Mouse (Mus musculus) hindbrain, embryonic 11.5 days (tissue): ENCODE results near the gene Cop1. TPM values are rescaled to one million over a fixed set of nuclear protein-coding genes. Genes with fewer than 3 reads are reported as not detected.

ENCODE experiments used
- ATAC-seq: fragments of 200-750 bp; cut with Nextera tagmentation; 2 replicates; pipeline ENCODE4 v1.8.0; 2017; ENCODE audit warnings: mild to moderate bottlenecking, moderate TSS enrichment, moderate library complexity; ENCODE audit not compliant: low FRiP score
- DNase-seq: peaks from one replicate; pipeline ENCODE4 v3.0.0-alpha.2; 2015; ENCODE audit warnings: low spot score
- H3K27ac ChIP-seq: fragments of 300-500 bp; sonication (generic); 2 replicates; pipeline ENCODE4 v1.5.1; 2014; ENCODE audit warnings: mild to moderate bottlenecking, low read depth, low read length
- H3K27me3 ChIP-seq: fragments of 300-500 bp; sonication (generic); 2 replicates; pipeline ENCODE4 v1.6.1; 2014; ENCODE audit warnings: mild to moderate bottlenecking, low read length, moderate library complexity, mixed read lengths; ENCODE audit not compliant: control insufficient read depth, insufficient read depth
- H3K36me3 ChIP-seq: fragments of 300-500 bp; sonication (generic); 2 replicates; pipeline ENCODE4 v1.6.1; 2014; ENCODE audit warnings: mild to moderate bottlenecking, low read length, moderate library complexity, mixed read lengths; ENCODE audit not compliant: control insufficient read depth, insufficient read depth
- H3K4me1 ChIP-seq: fragments of 300-500 bp; sonication (generic); replicated peaks from 2 replicates; pipeline ENCODE4 v1.6.1; 2014; ENCODE audit warnings: low read length, mixed read lengths; ENCODE audit not compliant: control insufficient read depth, insufficient read depth
- H3K4me2 ChIP-seq: fragments of 300-500 bp; sonication (generic); replicated peaks from 2 replicates; pipeline ENCODE4 v1.6.1; 2014; ENCODE audit warnings: mild to moderate bottlenecking, low read depth, low read length
- H3K4me3 ChIP-seq: fragments of 300-500 bp; sonication (generic); 2 replicates; pipeline ENCODE4 v1.5.1; 2014; ENCODE audit warnings: low read depth, low read length
- H3K9ac ChIP-seq: fragments of 300-500 bp; sonication (generic); 2 replicates; pipeline ENCODE4 v1.6.1; 2014; ENCODE audit warnings: low read depth, low read length
- H3K9me3 ChIP-seq: fragments of 300-500 bp; sonication (generic); 2 replicates; pipeline ENCODE4 v1.6.1; 2016; ENCODE audit warnings: low read length; ENCODE audit not compliant: control insufficient read depth
- WGBS: fragments of 180-500 bp; shearing (Covaris S2); extraction: QIAGEN DNeasy Blood & Tissue Kit; methylation state at CpG from one replicate; pipeline ENCODE4 v1.1.7; 2014; 5-methylcytosine and 5-hydroxymethylcytosine counted together
- polyA plus RNA-seq: library from polyadenylated mRNA; unstranded; fragments of >200 nt; fragmentation: Nextera tagmentation; extraction: Ambion mirVana; gene quantifications from 2 replicates; pipeline ENCODE4 v1.2.1, GENCODE M21; 2014

The Cop1 gene
- polyA plus RNA-seq, 1 experiment from 2014 or later: 56.4 TPM

DNA sequence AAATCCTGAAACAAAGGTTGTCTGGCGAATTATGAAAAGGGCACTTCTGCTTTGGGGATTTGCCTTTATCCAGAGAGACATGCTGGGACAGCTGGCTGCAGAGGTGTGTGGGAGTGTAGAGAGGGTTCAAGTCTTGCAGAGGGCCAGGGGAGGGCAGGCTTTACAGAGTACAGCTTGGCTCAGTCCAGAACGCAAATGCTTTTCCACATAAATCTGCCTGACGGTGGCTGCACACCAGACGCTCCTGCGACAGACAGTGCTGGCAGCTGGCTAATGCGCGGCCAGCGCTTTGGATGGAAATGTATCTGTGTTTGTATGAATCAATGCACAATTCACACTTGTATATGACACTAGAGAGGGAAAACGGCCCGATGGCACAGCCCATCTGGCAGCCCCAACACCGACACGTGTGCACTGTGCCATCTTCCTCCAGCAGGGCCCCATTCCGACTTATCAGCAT is 156.5 kb downstream of the Cop1 start:
- H3K4me3 ChIP-seq: no peak overlapping the region
- no peak for ATAC-seq

DNA sequence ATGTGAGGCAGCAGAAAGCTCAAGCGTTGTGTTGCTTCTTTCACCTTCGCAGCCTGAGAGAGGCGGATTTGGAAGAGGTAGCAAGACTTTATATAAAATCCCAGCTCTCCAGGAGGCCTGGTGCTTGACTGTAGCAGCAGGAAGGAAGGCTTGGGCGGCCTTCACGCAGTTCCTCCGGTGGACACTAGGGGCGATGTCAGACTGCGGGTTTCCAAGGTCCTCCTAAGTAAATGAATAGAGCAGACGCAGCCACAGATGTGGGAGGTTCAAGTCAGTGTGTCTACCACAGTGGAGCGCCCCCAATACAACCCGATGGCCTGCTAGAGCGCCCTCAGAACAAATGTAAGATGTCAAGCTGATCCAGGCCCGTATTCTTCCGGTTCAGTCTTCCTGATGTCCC is 157.9 kb downstream of the Cop1 start:
- Histone ChIP-seq H3K36me3 (no peaks in the 10 kb centered on the region), H3K27ac (no peak overlapping the region), H3K9me3 (no peaks in the 10 kb centered on the region), H3K9ac (no peak overlapping the region), H3K4me3 (no peak overlapping the region), H3K27me3 (no peaks in the 10 kb centered on the region), H3K4me1 (no peaks in the 10 kb centered on the region), H3K4me2 (no peak overlapping the region)
- DNase-seq (peak; percentile 84), ATAC-seq (0 out of 2 replicates have a peak, but pooled peaks have one; percentile 15)
- WGBS: 23% methylated on average over 14 of the region's 14 CpGs

More for the DNA sequence above, 156.5 kb downstream of the Cop1 start:
- DNase-seq: no peak
- Histone ChIP-seq H3K4me1 (no peaks in the 10 kb centered on the region), H3K27ac (no peak overlapping the region), H3K9ac (no peak overlapping the region), H3K27me3 (no peaks in the 10 kb centered on the region), H3K4me2 (no peak overlapping the region), H3K36me3 (no peaks in the 10 kb centered on the region), H3K9me3 (no peaks in the 10 kb centered on the region)
- 84% methylated on average over 13 of the region's 13 CpGs for WGBS

DNA sequence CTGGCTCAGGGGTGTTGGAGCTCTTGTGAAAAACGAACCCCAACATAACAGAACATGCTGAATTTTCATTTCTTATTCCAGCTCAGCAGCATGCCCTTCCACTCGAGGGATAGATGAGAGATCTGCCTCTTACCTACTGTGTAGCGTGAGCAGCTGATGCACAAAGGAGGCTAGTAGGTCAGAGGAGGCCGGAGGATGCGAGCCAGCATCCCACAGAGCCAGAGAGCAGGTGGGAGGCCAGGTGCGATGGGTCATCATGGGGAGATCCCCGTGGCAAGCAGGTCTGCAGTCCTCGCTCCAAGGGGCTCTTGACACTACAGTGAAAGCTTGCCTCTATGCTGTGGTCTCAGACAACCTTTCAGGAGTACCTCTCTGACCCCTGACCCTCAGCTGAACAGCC is 160.5 kb downstream of the Cop1 start:
- no peak for DNase-seq
- Histone ChIP-seq H3K27me3 (no peaks in the 10 kb centered on the region), H3K4me3 (no peak overlapping the region), H3K9ac (no peak overlapping the region), H3K4me1 (no peaks in the 10 kb centered on the region; the same call in 1 of the 2 replicates), H3K4me2 (no peak overlapping the region), H3K27ac (no peak overlapping the region), H3K9me3 (no peaks in the 10 kb centered on the region), H3K36me3 (no peaks in the 10 kb centered on the region)
- ATAC-seq: peak; percentile 20; the same call in 1 of the 2 replicates
- WGBS: 43% methylated on average over 8 of the region's 8 CpGs

DNA sequence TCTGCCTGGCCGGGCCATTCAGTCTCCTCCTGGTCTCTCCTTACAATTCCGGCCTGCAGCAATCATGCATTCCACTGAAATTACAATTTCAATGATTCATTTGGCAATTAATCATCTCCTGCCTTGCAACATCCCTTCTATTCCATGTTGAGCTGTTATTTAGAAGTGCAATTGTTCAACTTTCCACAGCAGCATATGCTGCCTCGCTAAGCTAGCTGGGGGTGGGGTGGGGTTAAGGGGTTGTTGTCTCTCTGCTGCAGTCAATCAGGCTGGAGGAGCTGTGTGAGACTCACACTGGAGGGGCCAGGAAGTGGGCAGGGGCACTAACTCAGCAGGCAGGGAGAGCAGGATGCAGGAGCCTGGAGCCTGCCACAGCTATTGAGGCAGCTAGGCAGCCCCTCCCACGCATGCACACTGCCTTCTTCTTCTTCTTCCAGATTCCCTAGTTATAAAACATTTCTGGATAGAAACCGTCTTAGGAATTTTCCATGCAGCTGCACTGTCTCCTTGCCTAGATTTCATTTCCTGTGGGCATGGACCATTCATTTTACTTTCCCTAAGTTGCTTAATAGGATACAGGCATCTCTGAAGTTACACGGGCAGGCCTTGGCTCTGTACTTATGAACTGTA is 161.1 kb downstream of the Cop1 start:
- ATAC-seq: peak; percentile 16; the same call in 1 of the 2 replicates
- no peak for DNase-seq
- no peak overlapping the region for H3K4me2 ChIP-seq
- no peaks in the 10 kb centered on the region; the same call in 1 of the 2 replicates for H3K4me1 ChIP-seq
- WGBS: 21% methylated on average over 6 of the region's 6 CpGs
- no peak overlapping the region for H3K4me3 ChIP-seq
- no peak overlapping the region for H3K27ac ChIP-seq
- no peaks in the 10 kb centered on the region for H3K27me3 ChIP-seq
- no peaks in the 10 kb centered on the region for H3K9me3 ChIP-seq
- no peak overlapping the region for H3K9ac ChIP-seq
- H3K36me3 ChIP-seq: no peaks in the 10 kb centered on the region

DNA sequence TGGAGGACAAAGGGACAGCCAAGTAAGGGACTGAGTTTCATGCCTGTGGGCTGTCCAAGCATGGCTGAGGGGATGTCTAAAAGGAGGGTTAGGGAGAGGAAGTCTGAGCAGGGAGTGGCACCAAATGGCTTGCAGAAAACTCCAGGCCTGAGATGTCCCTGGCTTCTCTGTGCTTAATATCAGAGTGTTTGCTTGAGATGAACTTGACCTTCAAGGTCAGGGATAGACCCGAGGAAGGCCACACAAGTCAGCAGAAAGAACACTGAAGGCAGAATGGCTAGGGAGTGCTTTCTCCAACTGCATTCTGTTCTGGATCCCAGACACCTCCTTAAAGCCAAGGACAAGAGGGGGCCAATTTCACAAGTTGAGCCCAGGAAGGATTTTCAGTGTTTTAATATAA is 161.8 kb downstream of the Cop1 start:
- Histone ChIP-seq H3K27ac (no peak overlapping the region), H3K4me1 (no peaks in the 10 kb centered on the region; the same call in 1 of the 2 replicates), H3K9ac (no peak overlapping the region), H3K27me3 (no peaks in the 10 kb centered on the region), H3K4me2 (no peak overlapping the region), H3K4me3 (no peak overlapping the region), H3K9me3 (no peaks in the 10 kb centered on the region), H3K36me3 (no peaks in the 10 kb centered on the region)
- DNase-seq (no peak), ATAC-seq (no peak)
- WGBS: 55% methylated on average over 1 of the region's 1 CpGs

DNA sequence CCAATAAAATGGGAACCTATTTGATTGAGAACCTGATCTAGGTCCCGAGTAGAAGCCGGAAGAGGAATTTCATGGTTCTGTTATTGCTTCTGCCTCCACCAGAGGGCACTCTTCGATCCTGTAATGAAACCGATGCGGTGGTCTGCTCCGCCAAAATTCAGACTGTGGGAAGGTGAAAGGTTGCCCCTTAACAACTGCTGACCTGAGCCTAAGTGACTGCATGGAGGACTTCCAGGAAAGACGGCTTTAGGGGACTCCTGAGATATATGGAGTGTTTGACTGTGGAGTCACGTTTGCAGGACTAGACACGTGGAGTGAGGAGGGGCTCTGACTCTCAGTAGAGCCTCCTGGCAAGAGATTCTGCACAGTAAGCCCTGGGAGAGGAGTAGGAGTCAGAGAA is 164.4 kb downstream of the Cop1 start:
- ATAC-seq: peak; percentile 43; the same call in 1 of the 2 replicates

More for the DNA sequence above, 164.4 kb downstream of the Cop1 start:
- DNase-seq: peak; percentile 79
- no peaks in the 10 kb centered on the region for H3K36me3 ChIP-seq
- H3K4me1 ChIP-seq: no peaks in the 10 kb centered on the region; the same call in 1 of the 2 replicates
- WGBS: 10% methylated on average over 9 of the region's 9 CpGs
- H3K27me3 ChIP-seq: no peaks in the 10 kb centered on the region
- H3K4me3 ChIP-seq: no peak overlapping the region
- H3K4me2 ChIP-seq: no peak overlapping the region; the same call in 1 of the 2 replicates
- H3K9ac ChIP-seq: no peak overlapping the region
- H3K9me3 ChIP-seq: no peaks in the 10 kb centered on the region
- no peak overlapping the region for H3K27ac ChIP-seq
